Mouse (Mus musculus) small intestine, adult 2 months (tissue): ENCODE results near the gene Cops2.

Experiments used
- CTCF ChIP-seq: fragments of 200-500 bp; IDR thresholded peaks from 2 replicates; pipeline ENCODE4 v1.5.1; 2012; ENCODE audit warnings: low read depth, mild to moderate bottlenecking, control low read depth, inconsistent platforms, low read length, moderate library complexity, mixed read lengths; ENCODE audit not compliant: insufficient replicate concordance, insufficient read length; ENCODE audit errors: extremely low read depth
- POLR2A ChIP-seq: fragments of 200-500 bp; IDR thresholded peaks from 2 replicates; pipeline ENCODE4 v1.6.1; 2012; ENCODE audit warnings: low read depth, mild to moderate bottlenecking, control low read depth, inconsistent platforms, low read length, moderate library complexity

DNA sequence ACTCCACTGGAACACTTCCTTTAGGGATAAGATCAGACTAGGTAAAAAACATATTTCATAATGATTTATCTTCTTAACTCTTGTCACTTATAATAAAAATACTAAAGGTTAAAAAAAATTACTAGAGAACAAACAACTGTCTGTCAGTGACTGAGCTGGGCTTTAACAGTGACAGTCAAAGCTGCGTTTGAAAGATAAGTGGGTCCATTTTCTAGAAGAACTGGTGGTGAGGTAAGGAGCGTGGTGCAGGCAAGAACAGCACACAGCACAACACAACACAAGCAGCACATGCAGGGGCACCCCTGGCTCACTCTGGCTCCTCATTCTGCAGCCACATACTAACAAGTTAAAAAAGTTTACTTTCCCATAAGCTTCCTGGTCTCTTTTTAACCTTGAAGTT lies 7.7 kb downstream of the Cops2 start:
- TF ChIP-seq POLR2A (no peak), CTCF (no peak)
